Mouse (Mus musculus) ES-Bruce4 (cell line): Measurements from ENCODE around the gene Bri3.
"Not testable (repeated sequence)": the region's sequence is repeated elsewhere in the genome, so short reads cannot be mapped to it uniquely, and the experiment has no call there.

Experiments used
- CTCF ChIP-seq: IDR thresholded peaks from one replicate; pipeline ENCODE4 v1.8.1; 2011; ENCODE audit warnings: low read depth, low read length
- EP300 ChIP-seq: IDR thresholded peaks from 2 replicates; pipeline ENCODE4 v1.6.1; 2011; ENCODE audit warnings: low read depth, low read length; ENCODE audit not compliant: insufficient read depth
- POLR2A ChIP-seq: IDR thresholded peaks from one replicate; pipeline ENCODE4 v1.8.1; 2011; ENCODE audit warnings: low read length; ENCODE audit not compliant: insufficient read depth

DNA sequence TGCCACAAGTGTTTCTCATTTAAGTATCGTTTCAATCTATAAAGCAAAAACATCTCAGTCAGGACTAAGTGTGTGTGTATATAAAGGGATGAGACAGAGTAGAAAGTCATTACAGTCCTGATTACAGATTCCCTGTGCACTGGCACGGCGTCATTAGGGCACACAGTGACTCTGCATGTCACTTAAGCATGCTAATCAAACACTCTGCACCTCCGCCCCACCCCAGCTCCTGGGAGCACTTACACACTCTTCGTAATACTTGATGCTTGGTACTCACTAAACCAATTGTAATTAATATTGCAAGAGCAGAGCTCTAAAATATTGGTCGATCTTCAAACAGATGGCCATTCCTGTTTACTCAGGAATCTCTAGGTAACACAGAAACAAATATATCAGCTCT, 91.1 kb downstream of the Bri3 start:
- TF ChIP-seq CTCF, POLR2A, EP300: not testable (repeated sequence)
